Mouse (Mus musculus) left cerebral cortex, postnatal 10 days (tissue): ENCODE measurements at regions not wholly inside any gene's neighbourhood (a gene's known extent, or its start where the extent isn't known, plus 50 kb on each side); places are given as distances from the start of the nearest gene placed in this dataset.
"Not testable (repeated sequence)": the region's sequence is repeated elsewhere in the genome, so short reads cannot be mapped to it uniquely, and the experiment has no call there.

Experiments
- DNase-seq, 2 experiments: peaks; one replicate each; pipeline ENCODE4 v3.0.0; 2021 to 2022; ENCODE audit warnings: low spot score in 2 of 2, mixed read lengths in 1 of 2; ENCODE audit errors: extremely low spot score in 1 of 2
- intact Hi-C: fragments of 180-260 bp; cut with DNase I; formaldehyde crosslinking; loops from one replicate; pipeline ENCODE4 v1.15.1; 2025

DNA sequence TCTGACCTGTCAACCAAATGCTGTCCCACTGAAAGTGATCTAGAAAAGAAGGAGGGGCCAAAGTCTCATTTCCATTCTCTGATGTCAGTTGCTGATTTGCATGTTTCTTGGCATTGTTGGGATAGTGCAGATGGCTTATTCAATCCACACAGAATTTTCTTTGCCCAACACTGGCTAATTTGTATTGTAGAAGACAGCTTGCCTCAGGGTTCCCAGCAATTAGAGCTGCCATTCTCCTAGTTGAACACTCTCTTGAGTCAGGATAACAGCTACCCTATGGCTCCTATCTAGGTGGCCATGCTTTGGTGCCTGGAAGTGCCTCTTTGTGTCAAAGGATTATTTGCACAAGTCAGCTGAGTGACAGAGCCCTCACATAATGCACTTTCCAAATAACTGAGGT lies 569.0 kb downstream of the Lrriq3 start:
- DNase-seq, result no peak
- intact Hi-C loops, result no loop called here

DNA sequence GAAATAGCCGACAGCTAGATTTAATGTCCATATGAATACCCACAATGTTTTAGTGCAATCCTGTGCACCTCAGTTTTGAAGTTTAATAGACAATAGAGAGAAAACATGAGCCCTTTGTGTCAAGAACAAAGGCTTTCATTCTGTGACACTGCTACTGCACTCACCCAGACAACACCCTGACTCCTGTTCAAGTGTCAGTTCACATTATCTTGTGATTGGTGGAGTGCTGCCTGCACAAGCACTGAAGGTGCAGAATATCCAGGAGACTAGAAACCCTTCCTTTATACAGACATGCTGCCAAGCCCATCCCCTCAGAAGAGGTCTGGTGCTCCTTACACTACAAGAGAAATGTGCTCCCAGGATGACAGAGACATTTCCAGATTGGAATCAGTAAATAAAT lies 579.3 kb downstream of the Lrriq3 start:
- intact Hi-C loops, result no loop called here
- no peak for DNase-seq

DNA sequence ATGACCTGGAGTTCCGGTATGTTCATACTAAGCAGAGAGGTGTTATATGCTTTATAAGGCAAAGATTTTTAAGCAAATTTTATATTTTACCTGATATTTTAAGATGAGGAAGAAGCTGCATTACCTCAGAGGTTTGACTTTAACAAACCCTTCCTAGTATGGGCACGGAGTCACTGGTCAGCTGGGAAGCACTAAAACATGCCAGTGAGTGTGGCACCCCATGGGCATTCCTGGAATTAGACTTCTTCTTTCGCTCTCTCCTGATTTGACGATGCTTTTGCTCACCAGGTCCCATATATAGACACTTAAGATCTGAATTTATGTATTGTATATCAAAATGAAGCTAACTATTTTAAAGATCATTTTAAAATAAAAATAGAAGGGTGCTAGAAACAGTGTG lies 587.0 kb downstream of the Lrriq3 start:
- no peak for DNase-seq
- intact Hi-C loops, result no loop called here

DNA sequence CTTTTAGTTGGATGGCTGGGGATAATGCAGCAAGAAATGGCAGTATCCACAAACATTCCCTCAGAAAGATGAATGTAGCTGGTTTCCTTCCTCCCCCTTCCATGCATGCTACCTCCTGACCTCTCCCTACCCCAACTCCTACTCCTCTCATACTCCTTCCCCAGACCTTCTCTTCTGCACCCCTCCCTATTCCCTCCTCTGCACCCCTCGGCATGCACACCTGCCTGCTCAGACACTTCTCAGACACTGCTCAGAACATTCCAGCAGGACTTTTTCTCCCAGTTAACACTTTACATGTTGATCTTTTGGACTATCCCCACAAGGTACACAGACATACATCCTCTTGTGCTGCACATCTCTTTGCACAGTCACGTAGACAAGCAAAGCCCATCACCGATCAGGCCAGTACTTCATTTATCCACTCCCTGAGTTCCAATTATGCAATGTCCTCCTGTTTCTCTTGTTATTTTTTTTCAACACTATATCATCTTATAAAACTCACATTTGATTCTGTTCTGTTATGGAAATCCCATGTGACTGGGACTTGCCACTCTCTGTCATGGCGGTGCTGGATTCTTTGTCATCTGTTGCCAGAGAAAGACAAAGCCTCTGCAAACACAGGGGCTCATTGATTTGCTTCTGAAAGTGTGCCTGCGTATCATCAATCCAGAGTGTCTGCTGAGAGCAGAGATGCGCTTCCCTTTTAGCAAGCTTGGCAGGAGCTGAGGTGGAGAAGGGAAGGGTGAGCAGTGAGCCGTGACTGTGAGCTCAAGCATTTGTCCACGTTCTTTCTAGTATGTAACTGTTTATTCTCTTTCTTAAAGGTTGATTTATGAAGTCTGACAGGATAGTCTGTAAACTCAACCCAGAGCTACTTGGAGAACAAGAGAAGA lies 589.9 kb downstream of the Lrriq3 start:
- no peak for DNase-seq
- intact Hi-C loops, result no loop called here

DNA sequence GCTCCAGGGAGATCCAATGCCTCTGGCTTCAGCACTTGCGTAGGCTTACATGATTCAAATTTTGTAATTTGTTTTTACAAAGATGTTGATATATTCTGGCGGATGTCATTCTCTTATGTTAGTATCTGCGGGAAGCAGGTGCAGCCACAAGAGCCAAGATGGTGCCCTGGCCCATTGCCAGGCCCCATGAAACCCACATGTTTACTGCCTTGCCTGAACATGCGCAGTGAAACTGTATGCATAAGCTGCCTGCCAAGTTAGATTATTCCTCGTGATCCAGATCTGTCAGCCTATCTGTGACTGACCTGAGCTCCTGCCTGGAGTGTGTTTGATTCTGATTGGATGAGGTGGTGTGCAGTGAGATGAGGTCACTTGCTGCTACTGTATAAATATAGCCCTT lies 595.1 kb downstream of the Lrriq3 start:
- intact Hi-C loops, result no loop called here
- DNase-seq, result peak in 1 of 2 experiments; percentile 19

DNA sequence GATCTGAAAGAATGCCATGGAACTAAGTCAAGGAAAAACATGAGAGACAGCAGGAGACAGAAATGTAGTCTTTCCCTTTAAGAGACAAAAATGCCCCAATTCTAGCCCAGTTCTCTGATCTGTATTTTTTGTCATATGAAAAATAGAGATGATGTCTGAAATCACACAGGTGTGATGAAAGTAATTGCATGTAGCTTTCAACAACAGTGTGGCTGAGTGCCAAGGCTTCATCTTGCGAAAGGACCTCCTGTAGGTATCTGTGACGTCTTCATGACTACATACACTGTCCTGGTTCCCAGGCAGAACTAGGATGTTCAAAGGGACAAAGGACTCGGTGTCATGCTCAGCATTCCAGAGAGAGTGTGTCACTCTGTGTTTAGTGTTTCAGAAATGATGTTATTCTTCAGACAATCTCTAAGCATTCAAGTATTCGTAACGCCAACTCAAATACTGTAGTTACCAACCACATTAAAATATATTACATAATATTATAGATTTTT lies 629.8 kb downstream of the Lrriq3 start:
- intact Hi-C loops, result no loop called here
- peak in 1 of 2 experiments; percentile 18 for DNase-seq

DNA sequence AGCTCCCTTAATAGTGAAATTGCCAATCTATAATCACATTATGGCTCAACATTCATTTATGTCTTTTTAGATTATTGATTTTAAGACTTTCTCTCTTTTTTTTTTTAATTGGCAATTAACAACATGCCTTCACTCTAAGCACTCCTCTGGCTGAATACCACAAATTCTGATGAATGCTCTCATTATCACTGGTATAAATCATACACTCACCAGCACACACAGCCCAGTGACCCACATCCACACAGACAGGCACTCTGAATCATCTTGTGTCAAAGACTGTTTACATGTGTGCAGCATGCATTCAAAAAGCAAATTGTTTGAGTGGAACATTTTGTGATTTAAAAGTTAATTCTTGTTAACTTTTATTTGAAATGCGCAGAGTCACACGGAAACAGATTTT lies 649.2 kb downstream of the Lrriq3 start:
- intact Hi-C loops, result no loop called here
- DNase-seq, result no peak

DNA sequence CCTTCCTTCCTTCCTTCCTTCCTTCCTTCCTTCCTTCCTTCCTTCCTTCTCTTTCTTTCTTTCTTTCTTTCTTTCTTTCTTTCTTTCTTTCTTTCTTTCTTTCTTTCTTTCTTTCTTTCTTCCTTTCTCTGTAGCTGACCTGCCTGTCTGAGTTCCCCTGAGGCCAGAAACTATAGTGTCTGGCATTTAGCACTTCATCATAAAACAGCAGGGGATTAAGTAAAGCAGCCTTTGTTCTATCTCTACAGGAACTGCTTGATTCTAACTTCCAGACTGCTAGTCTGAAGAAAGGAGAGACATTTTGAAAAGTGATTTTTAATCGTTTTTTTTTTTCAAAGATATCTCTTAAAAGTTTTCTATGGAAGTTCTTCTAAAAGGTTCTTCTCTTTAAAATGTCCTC lies 653.4 kb downstream of the Lrriq3 start:
- DNase-seq, intact Hi-C loops: not testable (repeated sequence)

DNA sequence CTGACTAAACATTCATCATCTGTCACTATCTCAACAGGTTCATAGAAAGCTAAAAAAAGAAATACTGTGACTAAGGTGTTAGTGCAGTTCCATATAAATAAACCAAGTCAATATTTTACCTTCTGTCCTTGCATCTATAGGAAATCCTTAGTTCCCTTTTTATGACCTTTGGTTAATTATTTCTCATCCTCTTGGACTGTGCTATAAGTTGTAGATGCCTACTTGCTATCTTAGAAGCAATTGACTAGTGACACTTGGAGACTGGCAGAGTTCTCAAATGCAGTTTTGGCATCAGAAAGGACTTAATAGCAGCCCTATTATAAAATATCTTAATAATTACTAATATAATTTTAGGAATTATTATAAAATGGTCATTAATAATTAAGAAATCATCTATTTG lies 654.3 kb downstream of the Lrriq3 start:
- intact Hi-C loops, result no loop called here
- no peak for DNase-seq

DNA sequence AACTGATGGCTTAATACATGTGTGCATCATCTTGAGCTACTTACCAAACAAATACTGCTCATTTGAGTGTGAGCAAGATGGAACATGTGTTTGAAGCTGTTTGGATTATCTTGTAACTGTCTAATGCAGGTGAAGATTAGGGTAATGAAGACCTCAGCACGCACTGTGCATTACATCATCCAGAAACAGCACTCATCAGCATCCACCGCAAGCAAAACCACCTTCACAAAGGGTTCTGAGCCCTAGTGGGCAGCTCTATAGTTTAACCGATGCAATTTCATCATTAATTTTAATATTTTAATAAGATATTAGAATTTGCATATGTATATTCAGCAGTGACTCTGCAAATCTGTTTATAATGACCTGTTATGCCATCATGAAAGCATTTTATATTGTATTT lies 664.1 kb downstream of the Lrriq3 start:
- DNase-seq, result no peak
- intact Hi-C loops, result no loop called here

DNA sequence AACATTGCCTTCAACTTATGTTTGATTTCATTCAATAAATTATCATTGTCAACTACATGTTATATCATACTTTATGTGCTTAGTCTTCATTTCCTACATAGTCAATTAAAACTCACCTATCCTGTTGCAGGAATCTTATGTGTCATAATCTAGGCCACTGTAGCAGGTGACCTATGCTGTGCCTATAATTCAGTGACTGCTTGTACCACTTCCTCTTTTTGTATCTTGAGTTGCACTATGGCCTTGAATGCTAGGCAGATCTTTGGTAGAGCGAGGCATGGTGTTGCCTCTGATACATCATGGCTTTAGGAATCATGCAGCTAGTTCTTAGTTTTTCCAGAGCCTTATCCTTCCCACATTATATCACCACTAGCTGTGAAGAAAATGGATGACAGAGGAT lies 682.8 kb downstream of the Lrriq3 start:
- intact Hi-C loops, result no loop called here

DNA sequence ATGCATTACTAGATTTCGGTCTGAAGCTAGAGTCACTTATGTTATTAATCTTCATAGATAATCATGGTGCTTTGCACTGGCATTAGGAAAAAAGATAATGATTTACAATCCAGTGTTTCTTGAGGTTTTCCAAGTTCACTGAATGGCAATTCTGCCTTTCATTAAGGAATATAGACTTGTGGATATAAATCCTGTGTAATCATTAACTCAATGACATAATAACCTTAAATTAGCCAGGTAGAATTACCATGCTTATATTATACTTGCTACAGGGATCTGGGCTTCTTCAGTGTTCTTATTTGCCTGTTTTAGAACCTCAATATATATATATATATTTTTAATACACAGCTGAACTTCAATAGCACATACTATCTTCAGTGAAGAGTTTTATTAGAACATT lies 683.8 kb downstream of the Lrriq3 start:
- no peak for DNase-seq
- intact Hi-C loops, result no loop called here

More for the DNA sequence above, 682.8 kb downstream of the Lrriq3 start:
- DNase-seq, result no peak

DNA sequence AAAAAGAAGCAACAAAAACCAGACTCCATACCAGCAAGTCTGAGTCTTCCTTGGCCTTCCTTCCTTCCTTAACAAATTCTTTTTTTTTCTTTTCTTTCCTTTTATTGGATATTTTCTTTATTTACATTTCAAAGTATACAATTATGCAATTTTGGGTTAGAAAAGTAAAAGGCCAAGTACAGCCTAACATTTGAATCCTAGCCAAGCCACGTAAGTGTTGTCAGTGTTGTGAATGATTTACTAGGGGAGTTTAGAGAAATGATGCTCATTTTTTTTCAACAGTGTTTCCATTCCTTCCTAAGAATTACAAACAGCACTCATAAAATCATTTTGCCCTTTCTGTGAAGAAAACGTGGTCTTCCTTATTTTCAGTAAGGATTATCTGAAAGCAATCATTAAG lies 722.5 kb downstream of the Lrriq3 start:
- intact Hi-C loops, result no loop called here
- DNase-seq, result no peak

DNA sequence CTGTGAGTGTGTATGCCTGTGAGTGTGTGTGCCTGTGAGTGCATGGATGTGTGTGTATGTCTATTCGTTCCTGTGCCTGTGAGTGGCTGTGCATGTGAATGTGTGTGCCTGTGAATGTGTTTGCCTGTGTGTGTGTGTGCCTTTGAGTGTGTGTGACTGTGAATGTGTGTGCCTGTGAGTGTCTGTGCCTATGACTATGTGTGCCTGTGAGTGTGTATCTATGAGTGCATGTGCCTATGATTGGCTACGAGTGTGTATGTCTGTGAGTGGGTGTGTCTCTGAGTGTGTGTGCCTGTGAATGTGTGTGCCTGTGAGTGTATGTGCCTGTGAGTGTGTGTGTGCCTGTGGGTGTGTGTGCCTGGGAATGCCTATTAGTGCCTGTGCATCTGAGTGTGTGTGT lies 731.6 kb downstream of the Lrriq3 start:
- intact Hi-C loops, result no loop called here
- DNase-seq, result no peak

DNA sequence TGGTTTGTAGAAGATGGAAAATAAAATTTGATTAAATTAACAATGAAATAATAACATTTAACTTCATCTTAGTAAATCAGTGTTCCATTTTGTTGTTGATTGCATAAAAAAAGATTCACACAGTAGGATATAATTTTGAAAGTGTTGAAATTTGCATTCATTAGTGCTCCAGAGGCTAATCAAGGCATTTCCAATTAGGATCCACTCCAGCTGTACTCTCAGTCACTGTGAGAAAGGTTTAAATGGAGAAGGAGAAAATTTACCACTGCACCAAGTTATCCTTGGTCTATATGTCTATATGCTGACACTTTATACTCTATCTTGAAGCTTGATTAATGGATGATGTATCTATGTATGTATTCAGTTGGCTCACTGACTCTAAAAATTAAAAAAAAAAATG lies 695.3 kb upstream of the Negr1 start:
- intact Hi-C loops, result no loop called here
- no peak for DNase-seq

DNA sequence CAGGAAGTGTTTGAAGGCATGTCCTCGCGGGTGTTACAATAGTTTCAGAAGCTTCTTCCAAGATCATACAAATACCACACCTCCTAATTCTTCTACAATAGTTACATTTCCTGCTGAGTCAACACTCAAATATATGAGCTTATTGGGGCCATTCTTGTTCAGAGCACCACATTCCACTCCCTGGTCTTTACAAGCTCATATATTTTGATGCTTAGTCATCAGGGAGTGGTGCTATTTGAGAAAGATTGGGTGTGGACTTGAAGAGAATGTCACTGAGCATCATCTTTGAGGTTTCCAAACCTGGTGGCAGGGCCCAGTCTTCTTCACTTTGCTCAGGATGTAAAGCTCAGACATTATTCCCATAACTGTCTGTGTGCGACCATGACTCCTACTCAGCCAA lies 685.9 kb upstream of the Negr1 start:
- DNase-seq, result no peak
- intact Hi-C loops, result no loop called here

DNA sequence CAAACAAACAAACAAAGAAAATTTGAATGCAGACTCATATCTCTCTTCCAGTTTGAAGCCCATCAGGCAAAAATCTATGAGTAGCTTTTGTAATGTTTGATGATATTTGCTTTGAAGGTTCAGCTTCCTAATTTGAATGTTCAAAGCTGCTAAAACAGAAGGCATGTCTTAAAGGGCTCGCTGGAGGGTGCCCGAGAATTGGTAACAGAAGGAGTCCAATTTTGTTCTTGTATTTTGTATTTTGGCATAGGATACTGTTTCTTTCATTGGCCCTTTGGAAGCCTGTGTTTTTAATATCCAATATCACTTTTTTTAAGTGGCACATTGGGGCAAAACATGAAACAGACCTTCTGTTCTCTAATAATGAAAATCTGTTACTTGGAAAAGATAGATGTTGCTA lies 683.2 kb upstream of the Negr1 start:
- intact Hi-C loops, result no loop called here
- peak in 1 of 2 experiments; percentile 2 for DNase-seq

DNA sequence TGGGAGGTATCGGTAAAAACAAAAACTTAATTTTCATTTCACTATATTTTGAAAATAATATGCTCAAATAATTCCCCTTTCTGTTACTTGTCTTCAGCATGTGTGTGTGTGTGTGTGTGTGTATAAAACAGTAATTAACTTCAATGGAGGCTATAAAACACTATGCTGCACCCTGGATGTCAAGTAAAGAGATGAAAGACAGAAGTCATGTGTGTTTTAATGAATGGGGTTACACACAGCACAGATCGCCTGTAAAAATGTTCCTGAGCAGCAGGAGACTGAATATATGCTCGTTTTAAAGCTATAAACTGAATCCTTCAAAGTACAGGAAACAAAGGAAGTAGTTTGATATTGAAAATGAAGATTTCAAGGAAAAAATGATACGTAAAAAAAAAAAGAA lies 680.9 kb upstream of the Negr1 start:
- intact Hi-C loops, result no loop called here
- no peak for DNase-seq

DNA sequence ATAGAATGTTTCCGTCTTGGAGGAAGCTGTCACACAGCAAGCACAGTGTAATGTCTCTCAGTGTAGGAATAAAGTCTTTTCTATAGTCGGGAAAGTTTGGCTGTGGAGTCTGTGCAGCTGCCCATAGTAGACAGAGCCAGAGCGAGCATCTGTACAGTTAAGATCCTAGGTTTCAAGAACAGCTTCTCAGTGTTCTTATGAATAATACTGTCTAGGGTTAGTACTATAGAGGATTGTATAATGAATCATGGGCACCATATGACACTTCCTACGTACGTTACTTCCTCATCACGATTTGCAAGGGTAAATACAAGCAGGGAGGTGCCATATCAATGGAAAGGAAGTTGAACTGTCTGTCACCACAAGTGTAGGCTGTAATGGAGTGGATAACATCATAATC lies 645.6 kb upstream of the Negr1 start:
- peak in 1 of 2 experiments; percentile 4 for DNase-seq
- intact Hi-C loops, result no loop called here

DNA sequence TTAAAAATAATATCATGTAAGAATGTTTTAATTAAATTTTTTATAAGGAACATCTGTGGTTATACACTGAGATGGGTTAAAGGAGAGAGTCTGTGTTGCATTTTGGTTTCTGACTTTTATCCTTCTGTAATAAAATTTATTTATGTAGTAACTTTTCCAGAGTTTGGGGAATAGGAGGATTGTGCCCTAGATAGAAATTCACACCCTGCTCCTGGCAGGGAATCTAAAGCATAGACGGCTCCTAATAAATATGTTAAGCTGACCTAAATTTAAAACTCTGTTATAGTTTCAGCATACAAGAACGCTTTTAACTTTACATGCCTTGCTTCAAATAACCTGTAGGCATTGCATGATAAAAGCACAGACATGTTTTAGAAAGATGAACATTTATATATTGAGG lies 618.7 kb upstream of the Negr1 start:
- no peak for DNase-seq
- intact Hi-C loops, result no loop called here
